Mouse (Mus musculus): Measurements from ENCODE around the gene Kat14. TPM values are rescaled to one million over a fixed set of nuclear protein-coding genes. Genes with fewer than 3 reads are reported as not detected.

The Kat14 gene
- 54.6 and 54.7 TPM in 2 replicates for polyA plus RNA-seq (2016; fragmentation: Nextera tagmentation; extraction: Ambion mirVana)

- peak within 1 kb of the TSS; percentile 86 for H3K9ac ChIP-seq (replicated peaks)
- peak within 1 kb of the TSS; percentile 73 for H3K4me2 ChIP-seq
- H3K4me1 ChIP-seq (replicated peaks), result peaks cover 7% of the 10 kb centered on the region; the same call in 1 of the 2 replicates
- WGBS, result 7% methylated on average over 38 of the region's 38 CpGs
- H3K9me3 ChIP-seq, result no peaks in the 10 kb centered on the region
- no peaks in the 10 kb centered on the region for H3K27me3 ChIP-seq
- H3K36me3 ChIP-seq, result peaks cover 15% of the 10 kb centered on the region
- H3K4me3 ChIP-seq (replicated peaks), result peak within 1 kb of the TSS; percentile 92
- peak; percentile 94 for ATAC-seq (ENCODE audit: insufficient number of reproducible peaks, insufficient read depth, low FRiP score, low TSS enrichment, low read depth)
- H3K27ac ChIP-seq, result peak within 1 kb of the TSS; percentile 91
Observed at GRCm38 (mm10) chr2:144368400-144369019, at the start of gene Kat14, which contains the start of gene Pet117. Kat14 (plus strand) TSS chr2:144368983. Pet117 (plus strand) TSS chr2:144368996.

DNA sequence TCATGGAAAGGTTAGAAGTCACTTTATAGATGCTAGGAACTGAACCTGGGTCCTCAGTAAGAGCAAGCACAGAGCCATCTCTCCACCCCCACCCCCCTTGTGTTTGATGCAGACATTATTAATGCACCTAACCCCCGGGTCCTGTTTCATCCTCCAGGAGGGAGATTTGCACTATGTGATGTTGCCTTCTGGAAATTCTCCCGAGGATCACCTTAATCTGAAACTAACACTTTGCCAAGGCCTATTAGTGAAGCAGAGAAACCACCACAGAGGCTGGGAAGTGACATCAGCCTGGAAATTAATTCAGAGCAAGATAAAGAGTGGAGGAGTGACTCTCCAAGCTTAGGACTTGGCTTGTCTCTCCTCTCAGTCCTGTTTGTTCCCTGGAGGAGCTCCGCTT is 44.6 kb upstream of the Kat14 start:
- Histone ChIP-seq H3K4me1 (replicated peaks) (peaks cover 1% of the 10 kb centered on the region; the same call in 1 of the 2 replicates), H3K36me3 (no peaks in the 10 kb centered on the region), H3K27ac (no peak overlapping the region), H3K9ac (replicated peaks) (no peak overlapping the region), H3K4me2 (no peak overlapping the region), H3K27me3 (peaks cover 19% of the 10 kb centered on the region), H3K9me3 (no peaks in the 10 kb centered on the region), H3K4me3 (replicated peaks) (no peak overlapping the region)
- WGBS, result 64% methylated on average over 3 of the region's 3 CpGs
- ATAC-seq (ENCODE audit: insufficient number of reproducible peaks, insufficient read depth, low FRiP score, low TSS enrichment, low read depth), result no peak

DNA sequence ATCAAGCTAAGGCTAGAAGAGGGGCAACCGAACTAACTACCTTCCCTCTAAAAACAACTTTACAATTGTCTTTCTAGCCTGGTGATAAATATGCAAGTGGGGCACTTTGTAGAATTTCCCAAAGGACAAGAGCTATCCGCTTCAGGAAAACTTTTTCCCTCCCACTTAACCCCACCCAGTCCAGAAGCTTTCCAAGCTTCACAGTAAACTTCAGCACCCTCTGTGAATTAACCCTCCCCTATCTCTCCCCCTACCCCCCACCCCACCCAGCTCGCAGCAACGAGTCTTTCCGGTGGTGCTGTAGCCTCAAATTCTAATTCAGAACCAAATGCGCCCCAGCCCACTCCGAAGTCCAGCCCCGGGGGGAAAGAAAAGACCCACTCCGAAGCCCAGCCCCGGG is 39.3 kb upstream of the Kat14 start:
- Histone ChIP-seq H3K4me3 (replicated peaks) (peak overlapping the region; percentile 51; the same call in 1 of the 2 replicates), H3K4me2 (peak overlapping the region; percentile 92), H3K4me1 (replicated peaks) (peaks cover 37% of the 10 kb centered on the region)

DNA sequence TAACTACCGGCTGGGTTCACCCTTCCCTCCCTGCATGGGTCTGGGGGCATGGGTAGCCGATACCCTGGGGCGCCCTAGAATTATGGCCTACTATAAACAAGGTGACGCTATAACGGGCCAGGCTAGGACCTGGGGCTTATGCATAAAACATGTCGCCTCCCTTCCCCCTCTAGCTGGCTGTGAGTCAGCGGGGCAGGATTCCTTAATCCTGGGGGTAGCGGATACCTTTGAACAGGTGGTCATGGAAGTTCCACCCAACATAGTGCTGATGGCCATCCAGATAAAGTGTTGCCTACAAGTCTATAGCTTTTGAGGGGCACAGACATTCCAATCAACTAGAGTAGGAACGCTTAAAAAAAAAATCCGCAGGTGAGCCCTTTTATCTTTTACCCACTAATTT is 38.8 kb upstream of the Kat14 start:
- peak overlapping the region; percentile 92 for H3K4me2 ChIP-seq

More for the DNA sequence above, 39.3 kb upstream of the Kat14 start:
- Histone ChIP-seq H3K36me3 (no peaks in the 10 kb centered on the region), H3K27me3 (peaks cover 70% of the 10 kb centered on the region), H3K27ac (no peak overlapping the region), H3K9ac (replicated peaks) (no peak overlapping the region), H3K9me3 (no peaks in the 10 kb centered on the region)
- 5% methylated on average over 10 of the region's 10 CpGs for WGBS
- ATAC-seq (ENCODE audit: insufficient number of reproducible peaks, insufficient read depth, low FRiP score, low TSS enrichment, low read depth), result no peak

GRCm38 (mm10) chr2:144330352-144330959 is 38.3 kb upstream of the Kat14 start:
- Histone ChIP-seq H3K9ac (replicated peaks) (peak overlapping the region; percentile 35), H3K27me3 (peaks cover 80% of the 10 kb centered on the region), H3K9me3 (no peaks in the 10 kb centered on the region), H3K36me3 (no peaks in the 10 kb centered on the region), H3K27ac (no peak overlapping the region), H3K4me2 (peak overlapping the region; percentile 92), H3K4me1 (replicated peaks) (peaks cover 37% of the 10 kb centered on the region), H3K4me3 (replicated peaks) (peak overlapping the region; percentile 51)
- ATAC-seq (ENCODE audit: insufficient number of reproducible peaks, insufficient read depth, low FRiP score, low TSS enrichment, low read depth), result 0 out of 2 replicates have a peak, but pooled peaks have one; percentile 42
- 1% methylated on average over 33 of the region's 41 CpGs for WGBS

More for the DNA sequence above, 38.8 kb upstream of the Kat14 start:
- ATAC-seq (ENCODE audit: insufficient number of reproducible peaks, insufficient read depth, low FRiP score, low TSS enrichment, low read depth), result no peak
- Histone ChIP-seq H3K27ac (no peak overlapping the region), H3K36me3 (no peaks in the 10 kb centered on the region), H3K27me3 (peaks cover 75% of the 10 kb centered on the region), H3K9me3 (no peaks in the 10 kb centered on the region), H3K9ac (replicated peaks) (no peak overlapping the region), H3K4me3 (replicated peaks) (peak overlapping the region; percentile 51), H3K4me1 (replicated peaks) (peaks cover 37% of the 10 kb centered on the region)
- under 1% methylated on average over 10 of the region's 10 CpGs for WGBS

- peaks cover 84% of the 10 kb centered on the region for H3K27me3 ChIP-seq
- H3K4me2 ChIP-seq, result peak overlapping the region; percentile 92
- 0% methylated on average over 50 of the region's 50 CpGs for WGBS
- ATAC-seq (ENCODE audit: insufficient number of reproducible peaks, insufficient read depth, low FRiP score, low TSS enrichment, low read depth), result peak; percentile 38
- H3K4me1 ChIP-seq (replicated peaks), result peaks cover 37% of the 10 kb centered on the region
- no peaks in the 10 kb centered on the region for H3K36me3 ChIP-seq
- no peak overlapping the region for H3K27ac ChIP-seq
- H3K9me3 ChIP-seq, result no peaks in the 10 kb centered on the region
- peak overlapping the region; percentile 35 for H3K9ac ChIP-seq (replicated peaks)
- peak overlapping the region; percentile 51 for H3K4me3 ChIP-seq (replicated peaks)
Observed at GRCm38 (mm10) chr2:144330960-144331371, 37.8 kb upstream of the Kat14 start.

DNA sequence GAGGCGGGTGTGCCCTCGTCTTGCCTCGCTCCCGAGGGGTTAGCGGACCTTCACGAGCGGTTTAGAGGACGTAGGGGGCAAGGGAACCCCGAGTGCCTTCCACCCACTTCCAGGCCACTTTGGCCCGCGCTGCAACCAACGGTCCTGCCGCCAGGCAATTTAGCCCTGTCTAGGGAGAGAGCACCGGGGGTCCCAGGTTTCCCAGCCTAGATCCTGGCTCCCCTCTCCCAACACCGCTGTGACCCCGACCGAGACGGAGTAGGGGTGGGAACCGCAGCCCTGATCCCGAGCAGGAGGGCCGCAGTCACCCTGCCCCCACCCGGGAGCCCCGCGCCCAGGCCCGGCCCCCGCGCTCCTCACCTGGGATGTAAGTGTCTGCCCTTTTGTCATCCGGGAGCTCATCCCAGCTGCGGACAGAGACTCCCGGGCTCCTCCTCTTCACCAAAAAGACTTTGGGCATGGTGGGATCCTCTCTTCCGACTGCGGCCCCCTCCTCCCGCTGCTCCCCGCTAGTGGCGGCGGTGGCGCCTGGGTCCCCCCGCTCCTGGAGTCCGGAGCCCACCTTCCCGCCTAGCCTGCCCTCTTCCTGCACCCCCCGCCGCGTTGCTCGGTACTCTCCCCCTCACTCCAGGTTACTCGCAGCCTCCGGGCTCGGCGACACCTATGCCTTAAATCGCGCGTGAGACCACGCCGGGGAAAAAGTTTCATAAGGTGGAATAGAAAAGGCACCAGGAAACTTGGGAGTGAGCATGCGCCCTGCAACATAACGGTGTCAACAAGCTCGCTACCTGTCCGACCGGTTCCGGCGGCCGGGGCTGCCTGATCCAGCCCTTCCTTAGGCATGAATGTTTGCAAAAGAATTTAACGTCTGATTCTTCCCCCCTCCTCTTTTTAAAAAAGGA is 37.1 kb upstream of the Kat14 start, which contains the start of gene Ovol2:
Gene Ovol2 (minus strand): TSS at position 746 of the 902 bp plus-strand sequence.
- no peak; the same call in 1 of the 2 replicates for ATAC-seq (ENCODE audit: insufficient number of reproducible peaks, insufficient read depth, low FRiP score, low TSS enrichment, low read depth)
- Histone ChIP-seq H3K36me3 (no peaks in the 10 kb centered on the region), H3K27ac (no peak within 1 kb of the TSS), H3K4me1 (replicated peaks) (peaks cover 37% of the 10 kb centered on the region), H3K27me3 (peaks cover 89% of the 10 kb centered on the region), H3K9me3 (no peaks in the 10 kb centered on the region), H3K4me2 (peak within 1 kb of the TSS; percentile 92), H3K4me3 (replicated peaks) (peak within 1 kb of the TSS; percentile 51), H3K9ac (replicated peaks) (peak within 1 kb of the TSS; percentile 37)
- under 1% methylated on average over 61 of the region's 62 CpGs for WGBS

GRCm38 (mm10) chr2:144332486-144332885 is 36.3 kb upstream of the Kat14 start:
- ATAC-seq (ENCODE audit: insufficient number of reproducible peaks, insufficient read depth, low FRiP score, low TSS enrichment, low read depth), result no peak
- Histone ChIP-seq H3K4me1 (replicated peaks) (peaks cover 37% of the 10 kb centered on the region), H3K4me2 (peak overlapping the region; percentile 92), H3K27me3 (peaks cover 88% of the 10 kb centered on the region), H3K9ac (replicated peaks) (no peak overlapping the region), H3K4me3 (replicated peaks) (peak overlapping the region; percentile 51), H3K36me3 (no peaks in the 10 kb centered on the region), H3K9me3 (no peaks in the 10 kb centered on the region), H3K27ac (no peak overlapping the region)
- WGBS, result 6% methylated on average over 9 of the region's 9 CpGs

DNA sequence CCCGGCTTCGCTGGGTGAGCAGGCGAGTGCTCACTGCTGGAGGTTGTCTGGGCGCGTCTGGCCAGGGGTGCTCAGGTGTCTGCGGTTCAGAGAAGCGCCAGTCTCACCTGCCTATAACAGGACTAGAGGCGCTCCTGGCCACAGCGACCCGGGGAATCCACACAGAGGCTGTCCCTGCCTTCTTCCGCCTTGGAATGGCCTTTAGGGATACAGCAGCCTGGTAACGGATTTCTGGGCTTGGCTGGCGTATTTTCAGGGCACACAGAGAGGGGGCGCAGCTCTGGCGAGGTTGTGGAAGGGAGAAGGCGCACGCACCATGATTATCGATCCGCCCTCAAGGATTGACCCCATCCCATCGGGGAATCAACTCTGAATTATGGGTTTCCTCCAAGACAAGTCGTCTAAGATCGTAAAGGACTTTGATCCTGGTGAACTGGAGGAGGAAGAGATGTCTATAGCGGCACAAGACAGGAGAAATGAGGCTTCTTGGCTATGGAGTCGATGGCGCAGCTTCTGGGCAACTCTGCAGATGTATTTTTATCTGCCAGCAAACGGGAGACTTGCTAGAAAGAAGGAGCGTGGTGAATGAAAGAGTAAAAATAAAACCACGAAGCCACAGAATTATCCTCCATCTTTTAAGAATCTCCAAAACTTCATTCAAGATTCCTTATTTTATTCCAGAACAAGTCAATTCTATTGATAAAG is 35.5 kb upstream of the Kat14 start:
- Histone ChIP-seq H3K4me2 (peak overlapping the region; percentile 92), H3K4me1 (replicated peaks) (peaks cover 37% of the 10 kb centered on the region), H3K27me3 (peaks cover 81% of the 10 kb centered on the region), H3K9me3 (no peaks in the 10 kb centered on the region), H3K4me3 (replicated peaks) (peak overlapping the region; percentile 30), H3K9ac (replicated peaks) (peak overlapping the region; percentile 37; the same call in 1 of the 2 replicates), H3K27ac (no peak overlapping the region), H3K36me3 (no peaks in the 10 kb centered on the region)
- 7% methylated on average over 28 of the region's 28 CpGs for WGBS
- ATAC-seq (ENCODE audit: insufficient number of reproducible peaks, insufficient read depth, low FRiP score, low TSS enrichment, low read depth), result no peak

GRCm38 (mm10) chr2:144337230-144337629 is 31.6 kb upstream of the Kat14 start:
- Histone ChIP-seq H3K9me3 (no peaks in the 10 kb centered on the region), H3K27ac (no peak overlapping the region), H3K4me1 (replicated peaks) (peaks cover 7% of the 10 kb centered on the region; the same call in 1 of the 2 replicates), H3K36me3 (no peaks in the 10 kb centered on the region), H3K9ac (replicated peaks) (no peak overlapping the region), H3K4me3 (replicated peaks) (no peak overlapping the region), H3K4me2 (no peak overlapping the region), H3K27me3 (peaks cover 42% of the 10 kb centered on the region)
- no peak for ATAC-seq (ENCODE audit: insufficient number of reproducible peaks, insufficient read depth, low FRiP score, low TSS enrichment, low read depth)
- WGBS, result 65% methylated on average over 3 of the region's 3 CpGs
